Mouse (Mus musculus) induced T-regulatory cell, adult 2 months (primary cell): ENCODE measurements around the gene Fbxl15.

Experiments used
- DNase-seq: peaks from one replicate; pipeline ENCODE4 v3.0.0-alpha.2; 2012; ENCODE audit warnings: low read depth

Gene Fbxl15

GRCm38 (mm10) chr19:46308706-46309435 lies 19.1 kb upstream of the Fbxl15 start:
- peak; percentile 92 for DNase-seq

- DNase-seq: no peak
Observed at GRCm38 (mm10) chr19:46309651-46310305, 18.2 kb upstream of the Fbxl15 start.

DNA sequence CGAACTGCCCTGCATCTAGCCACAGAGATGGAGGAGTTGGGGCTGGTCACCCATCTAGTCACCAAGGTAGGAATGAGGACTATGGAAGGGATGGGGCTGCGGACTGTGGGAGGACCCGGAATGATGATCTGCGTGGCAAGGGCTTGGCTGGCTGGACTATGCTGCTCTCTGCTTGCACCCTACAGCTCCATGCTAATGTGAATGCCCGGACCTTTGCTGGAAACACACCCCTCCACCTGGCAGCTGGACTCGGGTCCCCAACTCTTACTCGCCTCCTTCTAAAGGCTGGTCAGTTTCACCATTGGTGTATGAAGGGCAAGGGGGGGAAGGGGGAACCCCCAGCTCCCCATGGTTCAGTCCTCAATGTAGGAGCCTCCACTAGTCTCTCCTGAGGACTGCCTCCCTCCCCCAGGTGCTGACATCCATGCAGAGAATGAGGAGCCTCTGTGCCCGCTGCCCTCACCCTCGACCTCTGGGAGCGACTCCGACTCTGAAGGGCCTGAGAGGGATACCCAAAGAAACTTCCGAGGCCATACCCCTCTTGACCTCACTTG lies 17.6 kb upstream of the Fbxl15 start:
- DNase-seq: no peak

DNA sequence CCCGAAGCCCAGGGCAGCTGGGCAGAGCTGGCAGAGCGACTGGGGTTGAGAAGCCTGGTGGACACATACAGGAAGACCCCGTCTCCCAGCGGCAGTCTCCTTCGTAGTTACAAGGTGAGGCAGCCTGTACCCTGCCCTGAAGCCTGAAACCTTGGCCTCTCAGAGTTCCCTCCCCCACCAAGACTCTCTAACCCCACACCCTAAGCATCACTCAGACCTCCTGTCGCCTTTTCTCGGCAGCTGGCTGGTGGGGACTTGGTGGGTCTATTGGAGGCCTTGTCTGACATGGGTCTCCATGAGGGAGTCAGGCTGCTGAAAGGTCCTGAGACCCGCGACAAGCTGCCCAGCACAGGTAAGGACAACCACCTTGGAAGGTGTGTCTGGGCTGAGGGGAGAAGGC lies 16.6 kb upstream of the Fbxl15 start:
- no peak for DNase-seq

DNA sequence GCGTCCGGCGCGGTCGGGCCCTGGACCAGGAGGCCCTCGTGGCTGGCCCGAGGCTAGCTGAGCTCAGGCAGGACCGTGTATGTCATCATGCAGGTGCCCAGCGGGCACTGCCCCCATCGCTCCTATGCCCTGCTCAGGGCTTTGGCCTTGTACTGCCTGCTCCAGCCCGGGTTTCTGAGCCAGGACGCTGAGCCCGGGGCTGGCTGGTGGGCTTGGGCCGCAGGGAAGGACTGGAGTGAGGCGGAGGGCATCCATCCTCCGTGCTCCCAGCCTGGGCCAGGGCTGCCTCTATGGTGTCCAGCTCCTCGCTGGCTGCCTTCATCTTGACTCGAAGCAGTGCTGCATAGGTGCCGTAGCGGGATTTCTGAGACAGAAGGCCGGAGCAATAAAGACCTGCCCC lies 15.4 kb upstream of the Fbxl15 start:
- DNase-seq: no peak

DNA sequence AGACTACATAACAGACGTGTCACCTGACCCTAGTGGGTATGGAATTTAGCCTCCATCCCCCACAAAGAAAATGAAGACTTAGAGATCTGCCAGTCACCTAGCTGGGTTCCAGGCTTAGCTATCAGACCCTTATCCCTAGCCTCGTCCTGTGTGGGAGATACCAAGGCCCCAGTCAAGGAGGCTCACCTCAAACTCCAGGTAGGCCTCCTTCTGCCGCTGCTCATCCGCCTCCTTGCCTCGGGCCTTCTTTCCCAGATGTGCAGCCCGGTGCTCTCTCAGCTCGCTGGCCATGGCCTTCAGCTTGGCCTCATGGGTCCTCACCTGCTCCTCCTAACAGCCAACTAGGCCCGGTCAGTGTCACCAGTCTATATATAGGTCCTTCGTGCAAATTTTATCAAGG lies 14.9 kb upstream of the Fbxl15 start:
- no peak for DNase-seq

- no peak for DNase-seq
Observed at GRCm38 (mm10) chr19:46313591-46313990, 14.4 kb upstream of the Fbxl15 start.

GRCm38 (mm10) chr19:46314151-46314601 lies 13.8 kb upstream of the Fbxl15 start:
- peak; percentile 41 for DNase-seq

DNA sequence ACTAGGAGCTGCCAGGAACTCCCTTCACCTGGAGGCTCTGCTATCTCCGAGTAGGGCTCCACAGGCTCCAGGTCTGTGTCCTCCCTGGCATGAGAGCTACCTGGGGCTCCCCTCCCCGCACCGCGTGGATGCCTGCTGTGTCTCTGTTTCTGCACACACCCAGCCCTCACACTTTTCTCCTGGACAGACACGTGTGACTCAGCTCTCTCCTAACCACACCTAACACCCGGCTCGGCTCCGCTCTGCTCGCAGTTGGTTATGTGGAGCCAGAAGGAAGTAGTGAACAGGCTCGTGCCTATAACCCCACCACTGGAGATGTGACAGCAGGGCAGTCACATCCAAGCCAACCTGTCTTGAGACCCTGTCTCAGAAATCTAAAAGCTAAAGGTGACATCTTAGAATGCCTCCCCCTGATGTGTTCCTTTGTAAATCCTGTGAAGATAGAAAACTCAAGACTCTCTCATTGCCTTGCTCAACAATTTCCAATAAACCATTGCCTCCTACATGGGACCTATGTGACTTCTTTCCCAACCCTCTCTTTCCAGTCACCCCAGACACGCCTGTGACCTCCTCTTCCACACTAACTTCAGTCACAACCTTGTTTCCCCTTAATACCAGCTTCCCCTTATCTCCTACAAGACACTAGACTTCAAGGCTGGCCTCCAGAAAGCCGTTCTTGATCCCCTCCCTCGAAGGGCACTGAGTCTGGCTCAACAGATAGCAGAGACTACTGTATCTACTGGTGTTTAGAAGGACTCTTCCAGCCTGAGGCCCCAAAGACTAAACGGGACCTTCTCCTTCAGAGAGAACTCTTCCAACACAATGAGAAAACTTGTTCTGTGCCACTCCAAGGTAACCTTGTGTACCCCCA lies 12.9 kb upstream of the Fbxl15 start:
- peak; percentile 53 for DNase-seq

DNA sequence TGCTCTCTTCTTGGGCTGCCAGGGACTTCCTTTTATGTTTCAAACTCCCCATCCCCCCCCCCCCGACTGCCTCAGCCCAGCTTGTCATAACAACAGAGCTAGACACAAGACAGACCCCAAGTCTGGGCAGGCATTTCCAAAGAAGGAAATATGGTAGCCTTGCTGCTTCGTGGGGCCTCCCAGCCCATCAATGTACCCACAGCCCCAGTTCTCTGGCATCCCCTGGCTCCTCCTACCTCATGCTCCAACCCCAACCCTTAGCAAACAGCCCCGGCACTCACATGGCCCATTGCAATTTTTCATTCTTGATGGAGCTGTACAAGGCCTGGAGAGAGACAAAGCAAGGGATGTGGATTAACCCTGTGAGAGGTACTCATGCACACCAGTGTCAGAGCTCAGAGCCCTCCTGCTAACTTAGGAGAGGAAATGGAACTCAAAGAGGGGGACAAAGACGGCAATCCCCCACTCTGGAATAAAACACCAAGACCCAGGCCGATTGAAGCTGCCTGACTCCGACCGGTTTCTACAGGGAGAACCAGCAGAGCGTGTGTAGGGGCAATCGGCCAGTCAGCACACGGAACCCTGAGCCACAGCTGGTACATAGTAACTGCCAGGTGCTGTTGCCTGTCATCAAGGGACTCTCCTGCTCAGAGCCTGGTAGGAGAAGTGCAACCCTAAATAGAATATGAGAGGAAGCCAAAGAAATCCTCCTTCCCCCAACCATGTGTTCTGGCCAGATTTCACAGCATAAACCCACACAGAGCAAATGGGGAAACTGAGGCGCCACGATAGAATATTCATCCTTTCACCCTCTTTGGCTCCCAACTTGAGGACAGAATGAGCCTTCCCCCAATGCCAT lies 12.0 kb upstream of the Fbxl15 start:
- DNase-seq: no peak

DNA sequence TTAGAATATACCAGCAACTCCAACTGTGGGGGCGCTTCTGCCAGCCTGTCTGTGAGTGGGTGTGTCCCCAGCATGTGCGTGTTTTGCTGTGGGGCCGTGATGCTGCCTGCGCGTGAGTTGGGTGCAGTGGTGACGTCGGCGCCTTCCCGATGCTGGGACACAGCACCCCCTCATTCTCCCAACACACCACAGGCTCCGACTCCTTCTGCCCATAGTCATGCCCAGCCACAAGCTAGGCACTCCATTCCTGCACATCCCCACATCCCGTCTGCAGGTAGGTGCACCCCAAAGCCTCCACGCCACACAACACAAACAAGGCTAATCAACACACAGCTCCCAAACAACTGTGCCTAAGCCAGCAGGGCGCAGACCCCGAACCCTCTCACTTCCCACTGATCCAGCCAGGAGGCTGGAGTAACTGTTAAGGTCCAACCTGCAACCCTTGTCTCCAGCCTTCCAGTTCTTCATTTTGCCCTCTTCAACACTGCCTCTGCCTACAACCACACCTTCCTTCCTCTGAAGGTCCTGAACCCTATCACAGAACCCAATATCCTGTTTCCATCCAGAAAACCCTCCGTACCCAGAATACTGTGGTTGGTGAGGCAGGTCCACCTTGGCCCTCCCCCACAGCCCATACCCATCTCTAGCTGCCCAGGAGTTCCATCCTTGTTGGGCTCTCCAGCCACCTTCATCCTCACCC lies 11.0 kb upstream of the Fbxl15 start:
- DNase-seq: peak; percentile 53

DNA sequence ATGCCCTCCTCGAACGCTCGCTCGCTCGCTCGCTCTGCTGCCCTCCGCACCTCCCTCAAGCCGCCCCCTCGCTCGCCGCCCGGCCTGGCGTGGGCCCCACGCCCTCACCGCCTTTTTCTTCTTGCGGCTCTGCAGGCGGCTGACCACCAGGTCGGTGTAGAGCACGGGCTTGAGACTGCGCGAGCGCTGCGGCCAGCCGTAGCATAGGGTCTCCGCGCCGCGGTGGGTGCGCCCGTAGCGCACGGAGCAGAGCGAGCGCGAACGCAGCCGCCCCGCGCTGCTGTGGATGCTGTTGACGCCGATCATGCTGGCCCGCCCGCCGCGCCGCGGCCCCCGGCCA lies 10.5 kb upstream of the Fbxl15 start:
- no peak for DNase-seq

- no peak for DNase-seq
Observed at GRCm38 (mm10) chr19:46318031-46318471, 9.9 kb upstream of the Fbxl15 start.

DNA sequence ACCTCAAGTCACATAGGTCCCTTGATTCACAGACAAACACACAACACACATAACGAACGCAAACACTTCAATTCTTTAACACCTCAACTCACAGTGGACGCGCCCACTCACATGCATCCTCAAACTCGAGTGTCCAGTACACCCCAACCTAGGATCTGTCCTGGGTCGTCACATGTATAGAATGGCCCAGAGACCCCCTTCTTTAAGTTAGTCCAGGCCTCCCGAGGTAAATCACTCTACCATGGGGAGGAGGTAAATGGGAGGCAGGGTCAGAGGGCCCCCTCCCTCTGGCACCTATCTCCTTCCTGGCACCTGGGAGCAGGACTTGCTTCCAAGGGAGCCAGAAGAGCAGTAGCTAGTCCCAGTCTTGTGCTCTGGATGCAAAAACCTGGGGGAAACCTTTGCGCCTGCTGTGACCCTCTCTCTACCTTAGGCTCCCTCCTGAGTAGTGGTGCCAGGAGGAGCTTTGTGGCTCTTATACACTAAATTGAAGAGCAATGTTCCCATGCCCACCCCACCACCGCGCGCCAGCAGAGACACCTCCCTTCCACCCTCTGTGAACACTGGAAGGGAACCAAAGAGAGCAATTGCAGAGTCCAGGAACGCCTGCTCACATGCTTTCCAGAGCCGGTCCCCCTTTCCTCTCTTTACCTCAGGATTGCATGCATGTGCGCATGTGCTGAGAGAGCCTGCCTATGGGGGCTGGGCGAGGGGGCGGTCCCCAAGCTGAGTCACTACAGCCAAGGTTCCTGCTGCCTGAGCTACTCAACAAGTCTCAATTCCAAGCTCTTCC lies 9.2 kb upstream of the Fbxl15 start:
- peak; percentile 43 for DNase-seq

DNA sequence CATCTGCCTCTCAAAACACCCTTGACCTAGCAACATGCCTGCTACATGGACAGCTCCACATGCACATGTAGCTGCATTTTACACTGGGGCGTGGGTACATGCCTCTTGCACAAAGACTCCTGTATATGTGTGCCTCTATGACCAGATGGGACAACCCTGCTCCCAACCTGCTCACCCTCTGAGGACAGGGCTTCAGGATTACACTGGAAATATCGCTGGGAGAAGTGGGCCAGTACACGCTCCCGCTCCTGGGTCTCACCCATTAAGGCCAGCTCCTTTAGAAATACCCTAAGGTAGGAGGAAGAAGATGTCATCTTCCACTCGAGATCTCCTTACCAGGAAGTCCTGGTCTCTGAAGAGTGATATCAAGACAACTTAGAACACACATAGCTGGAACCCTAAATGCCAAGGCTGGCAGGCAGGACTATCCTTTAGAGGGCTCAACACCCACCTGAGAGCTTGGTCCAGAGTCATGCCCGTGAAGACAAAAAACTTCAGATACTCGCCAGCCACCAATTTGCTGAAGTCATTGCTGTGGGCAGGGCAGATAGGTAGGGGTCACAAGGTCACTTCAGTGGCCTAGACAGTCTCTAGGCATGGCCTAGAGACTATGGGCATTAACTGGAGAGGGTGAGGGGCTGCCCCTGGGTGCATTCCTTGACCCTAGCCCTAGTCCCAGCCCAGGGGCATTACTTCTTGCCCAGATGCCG lies 7.8 kb upstream of the Fbxl15 start:
- DNase-seq: no peak

DNA sequence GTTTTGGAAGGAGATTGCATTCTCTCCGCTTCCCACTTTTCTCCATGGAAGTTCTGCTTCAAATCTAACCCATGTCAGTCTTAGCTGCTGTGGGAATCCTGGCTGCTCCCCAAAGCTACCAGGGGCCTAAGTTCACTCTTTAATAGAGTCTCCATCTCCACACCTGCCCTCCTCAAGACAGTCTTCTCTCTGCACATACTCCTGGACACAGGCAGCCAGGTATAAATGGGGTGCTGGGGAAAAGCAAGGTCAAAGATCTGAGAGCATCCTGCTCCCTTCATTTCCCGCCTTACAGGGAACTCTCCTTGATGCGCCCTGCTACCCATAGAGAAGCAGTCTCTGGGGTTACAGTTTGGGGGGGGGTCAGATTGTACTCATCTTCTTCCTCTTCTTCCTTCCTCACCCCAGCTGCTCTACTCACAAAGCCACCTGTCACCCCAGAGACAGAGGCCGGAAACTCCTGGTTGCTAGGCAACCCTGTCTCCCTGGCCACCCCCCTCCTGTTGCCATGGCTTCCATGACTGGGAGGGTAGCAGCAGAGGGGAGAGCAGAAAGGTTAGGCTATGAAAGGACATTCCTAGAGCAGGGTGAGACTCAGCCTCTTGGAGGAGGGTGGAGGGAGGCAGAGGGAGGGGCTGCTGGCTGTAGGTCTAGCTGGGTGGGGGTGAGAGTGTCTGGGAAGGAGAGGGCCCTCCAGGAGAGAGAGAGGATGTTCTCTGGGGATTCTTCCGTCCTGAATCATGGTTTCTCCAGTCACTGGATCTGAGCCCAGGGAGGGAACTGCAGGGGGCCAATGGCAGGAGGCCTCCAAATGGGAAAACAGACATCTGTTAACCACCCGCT lies 6.7 kb upstream of the Fbxl15 start:
- peak; percentile 74 for DNase-seq

GRCm38 (mm10) chr19:46322144-46322995 lies 5.6 kb upstream of the Fbxl15 start:
- DNase-seq: no peak
